Mouse (Mus musculus) left cerebral cortex, postnatal 25 days (tissue): ENCODE results near the gene Spag17. TPM values are rescaled to one million over a fixed set of nuclear protein-coding genes. Genes with fewer than 3 reads are reported as not detected.
"Not testable (repeated sequence)": the region's sequence is repeated elsewhere in the genome, so short reads cannot be mapped to it uniquely, and the experiment has no call there.

ENCODE experiments used
- DNase-seq, 2 experiments: peaks; one replicate each; pipeline ENCODE4 v3.0.0; 2022; ENCODE audit warnings: low spot score in 2 of 2, mixed read lengths in 1 of 2
- intact Hi-C: fragments of 180-260 bp; cut with DNase I; formaldehyde crosslinking; loops from one replicate; pipeline ENCODE4 v1.15.1; 2025
- total RNA-seq, 2 experiments: library from RNA; stranded (reverse); gene quantifications; 2 replicates each; pipeline ENCODE4 v1.2.3; 2021

Spag17 gene
- under 1 TPM; 0.07 to 0.14 TPM for total RNA-seq

- DNase-seq: peak in 1 of 2 experiments; percentile 3
- intact Hi-C loops: no loop called here
Measured at GRCm38 (mm10) chr3:99885187-99885811, at the start of gene Spag17. TSS of gene Spag17 (plus strand) at chr3:99885406.

GRCm38 (mm10) chr3:99842333-99842732 lies 42.9 kb upstream of the Spag17 start:
- no peak for DNase-seq
- intact Hi-C loops: no loop called here

GRCm38 (mm10) chr3:99842808-99843207 lies 42.4 kb upstream of the Spag17 start:
- intact Hi-C loops: no loop called here
- DNase-seq: no peak

GRCm38 (mm10) chr3:99843233-99843632 lies 42.0 kb upstream of the Spag17 start:
- intact Hi-C loops: no loop called here
- DNase-seq: no peak

GRCm38 (mm10) chr3:99850926-99851325 lies 34.3 kb upstream of the Spag17 start:
- DNase-seq: no peak
- intact Hi-C loops: no loop called here

GRCm38 (mm10) chr3:99854595-99854994 lies 30.6 kb upstream of the Spag17 start:
- no peak for DNase-seq
- intact Hi-C loops: no loop called here

GRCm38 (mm10) chr3:99858922-99859321 lies 26.3 kb upstream of the Spag17 start:
- intact Hi-C loops: no loop called here
- no peak for DNase-seq

GRCm38 (mm10) chr3:99864706-99865105 lies 20.5 kb upstream of the Spag17 start:
- DNase-seq: no peak
- intact Hi-C loops: no loop called here

- DNase-seq: no peak
- intact Hi-C loops: no loop called here
Measured at GRCm38 (mm10) chr3:99875137-99875536, 10.1 kb upstream of the Spag17 start.

- intact Hi-C loops: no loop called here
- no peak for DNase-seq
Measured at GRCm38 (mm10) chr3:99881498-99881897, 3.7 kb upstream of the Spag17 start.

- no peak for DNase-seq
- intact Hi-C loops: no loop called here
Measured at GRCm38 (mm10) chr3:99883988-99884564, 1.1 kb upstream of the Spag17 start.

GRCm38 (mm10) chr3:99894741-99895140 lies 9.5 kb downstream of the Spag17 start:
- DNase-seq, intact Hi-C loops: not testable (repeated sequence)

GRCm38 (mm10) chr3:99913809-99914439 lies 28.7 kb downstream of the Spag17 start:
- no peak for DNase-seq
- intact Hi-C loops: no loop called here

GRCm38 (mm10) chr3:99922944-99923343 lies 37.7 kb downstream of the Spag17 start:
- intact Hi-C loops: no loop called here
- no peak for DNase-seq

- no peak for DNase-seq
- intact Hi-C loops: no loop called here
Measured at GRCm38 (mm10) chr3:99930920-99931620, 45.9 kb downstream of the Spag17 start.

GRCm38 (mm10) chr3:99936159-99936558 lies 51.0 kb downstream of the Spag17 start:
- DNase-seq: peak in 1 of 2 experiments; percentile 18
- intact Hi-C loops: loop anchor here (5.0 kb wide), 1 partner anchor 1024 kb away; no protein-coding TSS in a partner anchor

GRCm38 (mm10) chr3:99938611-99939286 lies 53.5 kb downstream of the Spag17 start:
- peak; percentile 61 to 74 for DNase-seq
- intact Hi-C loops: loop anchor here (2.0 to 5.0 kb wide), 3 partner anchors 704 to 1044 kb away; no protein-coding TSS in a partner anchor

GRCm38 (mm10) chr3:99945171-99945570 lies 60.0 kb downstream of the Spag17 start:
- no peak for DNase-seq
- intact Hi-C loops: no loop called here

- intact Hi-C loops: no loop called here
- DNase-seq: no peak
Measured at GRCm38 (mm10) chr3:99954039-99954602, 68.9 kb downstream of the Spag17 start.
